Mouse (Mus musculus) gonadal fat pad, adult 2 months (tissue): Measurements from ENCODE around the gene Apol8. TPM values are rescaled to one million over a fixed set of nuclear protein-coding genes. Genes with fewer than 3 reads are reported as not detected.

ENCODE experiments used
- polyA plus RNA-seq: library from polyadenylated mRNA; depleted of rRNA; stranded (reverse); fragments of >200 nt; gene quantifications from 2 replicates; pipeline ENCODE4 v1.2.3, GENCODE M21; 2012; rRNA removed

Gene Apol8
- polyA plus RNA-seq, 1 experiment, result 0.07 TPM

Other genes starting within 250 kb of the Apol8 start
- gene Apol11a, start 248.7 kb downstream of the Apol8 start, polyA plus RNA-seq, result not detected in 2 replicates
- 0.18 and 0.23 TPM in 2 replicates for gene Apol7c, start 223.7 kb downstream of the Apol8 start, polyA plus RNA-seq
- 0.26 TPM in 1 of 2 replicates, not detected in the other for gene 1700025B11Rik, start 195.1 kb downstream of the Apol8 start, polyA plus RNA-seq
- 1.1 and 1.4 TPM in 2 replicates for gene Apol10b, start 160.9 kb downstream of the Apol8 start, polyA plus RNA-seq
- 0.32 TPM in 1 of 2 replicates, not detected in the other for gene Gm36245, start 157.7 kb downstream of the Apol8 start, polyA plus RNA-seq
- 0.37 TPM in 1 of 2 replicates, not detected in the other for gene Apol11b, start 113.7 kb downstream of the Apol8 start, polyA plus RNA-seq
- gene Apol7e, start 58.1 kb downstream of the Apol8 start, polyA plus RNA-seq, result 0.09 and 0.34 TPM in 2 replicates
- gene Apol9b, start 28.0 kb downstream of the Apol8 start, polyA plus RNA-seq, result 3.7 and 4.1 TPM in 2 replicates
- gene Myh9, start 85.2 kb upstream of the Apol8 start, polyA plus RNA-seq, result 68.6 and 83.3 TPM in 2 replicates
- 184 and 208 TPM in 2 replicates for gene Txn2, start 172.0 kb upstream of the Apol8 start, polyA plus RNA-seq
- gene Foxred2, start 199.7 kb upstream of the Apol8 start, polyA plus RNA-seq, result 38.5 and 50.1 TPM in 2 replicates
- 117 and 127 TPM in 2 replicates for gene Eif3d, start 213.8 kb upstream of the Apol8 start, polyA plus RNA-seq